Mouse (Mus musculus) left cerebral cortex, adult 9 months (tissue): ENCODE measurements around the gene Tmem266.
A peak's percentile ranks its signal among the peaks of the same experiment; 100 is the strongest.

ENCODE experiments used
- DNase-seq, 2 experiments: peaks; one replicate each; pipeline ENCODE4 v3.0.0; 2022; ENCODE audit warnings: low spot score in 2 of 2

Gene Tmem266

GRCm38 (mm10) chr9:55398985-55399554, 72.4 kb downstream of the Tmem266 start:
- no peak for DNase-seq

GRCm38 (mm10) chr9:55402276-55402675, 75.6 kb downstream of the Tmem266 start:
- no peak for DNase-seq

- no peak for DNase-seq
Observed at GRCm38 (mm10) chr9:55404256-55404655, 77.5 kb downstream of the Tmem266 start.

- DNase-seq = no peak
Observed at GRCm38 (mm10) chr9:55404976-55405702, 78.4 kb downstream of the Tmem266 start.

- DNase-seq = no peak
Observed at GRCm38 (mm10) chr9:55406773-55407172, 80.1 kb downstream of the Tmem266 start.

GRCm38 (mm10) chr9:55408851-55409250, 82.1 kb downstream of the Tmem266 start:
- no peak for DNase-seq

GRCm38 (mm10) chr9:55409833-55410232, 83.1 kb downstream of the Tmem266 start:
- DNase-seq = no peak

- DNase-seq = no peak
Observed at GRCm38 (mm10) chr9:55410430-55410829, 83.7 kb downstream of the Tmem266 start.

- DNase-seq = no peak
Observed at GRCm38 (mm10) chr9:55411154-55411553, 84.4 kb downstream of the Tmem266 start.

GRCm38 (mm10) chr9:55421786-55422185, 95.1 kb downstream of the Tmem266 start:
- no peak for DNase-seq

GRCm38 (mm10) chr9:55423451-55424424, 97.0 kb downstream of the Tmem266 start:
- no peak for DNase-seq

- DNase-seq = no peak
Observed at GRCm38 (mm10) chr9:55425271-55425810, 98.6 kb downstream of the Tmem266 start.

- DNase-seq = peak; percentile 13 to 78
Observed at GRCm38 (mm10) chr9:55429242-55429975, 102.7 kb downstream of the Tmem266 start.

GRCm38 (mm10) chr9:55430133-55430532, 103.4 kb downstream of the Tmem266 start:
- no peak for DNase-seq

- no peak for DNase-seq
Observed at GRCm38 (mm10) chr9:55432306-55433289, 105.9 kb downstream of the Tmem266 start.

- no peak for DNase-seq
Observed at GRCm38 (mm10) chr9:55433875-55434274, 107.2 kb downstream of the Tmem266 start.

GRCm38 (mm10) chr9:55438433-55438832, 111.7 kb downstream of the Tmem266 start:
- no peak for DNase-seq

GRCm38 (mm10) chr9:55439206-55439780, 112.6 kb downstream of the Tmem266 start:
- no peak for DNase-seq

- DNase-seq = no peak
Observed at GRCm38 (mm10) chr9:55447509-55447908, 120.8 kb downstream of the Tmem266 start.

GRCm38 (mm10) chr9:55449108-55449507, 122.4 kb downstream of the Tmem266 start:
- no peak for DNase-seq
